Mouse (Mus musculus): ENCODE results near the gene Mpzl3.

DNA sequence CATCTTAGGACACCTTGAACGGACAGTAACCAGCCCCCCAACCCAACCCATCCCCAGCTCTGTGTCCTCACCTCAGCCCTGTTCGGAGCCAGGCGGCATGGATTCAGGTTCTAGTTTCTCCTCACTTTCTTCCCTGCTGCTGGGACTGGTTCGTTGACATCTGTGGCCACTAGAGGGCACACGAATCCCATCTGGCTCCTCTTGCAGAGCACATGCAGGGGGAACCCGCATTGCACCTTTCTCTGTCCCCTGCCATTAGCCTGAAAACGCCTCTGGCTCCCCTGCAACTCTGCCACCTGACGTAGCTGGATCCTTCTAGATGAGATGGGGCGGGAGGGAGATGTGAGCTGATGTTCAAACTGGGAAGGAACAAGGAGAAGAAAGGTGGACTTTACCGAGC is 66.8 kb downstream of the Mpzl3 start:
- TF ChIP-seq POLR2A (IDR thresholded peaks at IDR 0.05; ENCODE audit: insufficient read depth, low read depth, low read length) (no peak), CTCF (IDR thresholded peaks at IDR 0.05) (peak; percentile 83)
